Mouse (Mus musculus) embryonic facial prominence, embryonic 11.5 days (tissue): ENCODE data around the gene Iqce. TPM values are rescaled to one million over a fixed set of nuclear protein-coding genes. Genes with fewer than 3 reads are reported as not detected.

Experiments
- ATAC-seq: fragments of 200-750 bp; cut with Nextera tagmentation; replicated peaks from 2 replicates; pipeline ENCODE4 v1.8.0; 2017; ENCODE audit warnings: low read depth; ENCODE audit not compliant: insufficient number of reproducible peaks, low FRiP score, low TSS enrichment
- DNase-seq: peaks from one replicate; pipeline ENCODE4 v3.0.0-alpha.2; 2015; ENCODE audit warnings: low spot score
- H3K27ac ChIP-seq: fragments of 300-500 bp; sonication (generic); replicated peaks from 2 replicates; pipeline ENCODE4 v1.5.1; 2014; ENCODE audit warnings: mild to moderate bottlenecking, low read depth, low read length, control low read depth
- H3K27me3 ChIP-seq: fragments of 300-500 bp; sonication (generic); 2 replicates; pipeline ENCODE4 v1.6.1; 2014; ENCODE audit warnings: mild to moderate bottlenecking, low read length, moderate library complexity, mixed read lengths; ENCODE audit not compliant: control insufficient read depth, insufficient read depth
- H3K36me3 ChIP-seq: fragments of 300-500 bp; sonication (generic); replicated peaks from 2 replicates; pipeline ENCODE4 v1.6.1; 2014; ENCODE audit warnings: low read depth, mild to moderate bottlenecking, low read length, moderate library complexity, mixed read lengths; ENCODE audit not compliant: control insufficient read depth, insufficient read depth
- H3K4me1 ChIP-seq: fragments of 300-500 bp; sonication (generic); 2 replicates; pipeline ENCODE4 v1.6.1; 2014; ENCODE audit warnings: low read length, mixed read lengths; ENCODE audit not compliant: control insufficient read depth, insufficient read depth
- H3K4me2 ChIP-seq: fragments of 300-500 bp; sonication (generic); 2 replicates; pipeline ENCODE4 v1.6.1; 2014; ENCODE audit warnings: low read depth, mild to moderate bottlenecking, control low read depth, low read length, moderate library complexity
- H3K4me3 ChIP-seq: fragments of 300-500 bp; sonication (generic); 2 replicates; pipeline ENCODE4 v1.5.1; 2014; ENCODE audit warnings: low read depth, low read length, control low read depth
- H3K9ac ChIP-seq: fragments of 300-500 bp; sonication (generic); replicated peaks from 2 replicates; pipeline ENCODE4 v1.6.1; 2014; ENCODE audit warnings: mild to moderate bottlenecking, control low read depth, low read length
- H3K9me3 ChIP-seq: fragments of 300-500 bp; sonication (generic); replicated peaks from 2 replicates; pipeline ENCODE4 v1.6.1; 2016; ENCODE audit warnings: mild to moderate bottlenecking, low read length, inconsistent platforms, mixed read lengths; ENCODE audit not compliant: control insufficient read depth
- WGBS: fragments of 180-500 bp; shearing (Covaris S2); extraction: QIAGEN DNeasy Blood & Tissue Kit; methylation state at CpG from one replicate; pipeline ENCODE4 v1.1.7; 2014; 5-methylcytosine and 5-hydroxymethylcytosine counted together
- polyA plus RNA-seq: library from polyadenylated mRNA; unstranded; fragments of >200 nt; fragmentation: Nextera tagmentation; extraction: Ambion mirVana; gene quantifications from 2 replicates; pipeline ENCODE4 v1.2.1, GENCODE M21; 2014

Iqce gene
- polyA plus RNA-seq, 1 experiment from 2014 or later: 13.5 TPM

- no peak overlapping the region for H3K27ac ChIP-seq
- H3K4me1 ChIP-seq: no peaks in the 10 kb centered on the region
- ATAC-seq (no peak), DNase-seq (no peak)
- H3K9ac ChIP-seq: no peak overlapping the region
- H3K36me3 ChIP-seq: peaks cover 54% of the 10 kb centered on the region
- H3K27me3 ChIP-seq: no peaks in the 10 kb centered on the region
- no peak overlapping the region for H3K4me3 ChIP-seq
- WGBS: 96% methylated on average over 9 of the region's 9 CpGs
- no peak overlapping the region for H3K4me2 ChIP-seq
- no peaks in the 10 kb centered on the region; the same call in 1 of the 2 replicates for H3K9me3 ChIP-seq
Observed at GRCm38 (mm10) chr5:140628995-140629394, 73.2 kb downstream of the Iqce start.

GRCm38 (mm10) chr5:140627580-140627979 lies 74.6 kb downstream of the Iqce start:
- Histone ChIP-seq H3K9ac (no peak overlapping the region), H3K27me3 (no peaks in the 10 kb centered on the region), H3K4me1 (no peaks in the 10 kb centered on the region), H3K4me3 (no peak overlapping the region), H3K27ac (no peak overlapping the region), H3K36me3 (peaks cover 53% of the 10 kb centered on the region), H3K4me2 (no peak overlapping the region), H3K9me3 (no peaks in the 10 kb centered on the region; the same call in 1 of the 2 replicates)
- ATAC-seq: no peak
- DNase-seq: no peak
- WGBS: 94% methylated on average over 5 of the region's 5 CpGs

- H3K27me3 ChIP-seq: no peaks in the 10 kb centered on the region
- DNase-seq (no peak), ATAC-seq (no peak)
- 89% methylated on average over 13 of the region's 13 CpGs for WGBS
- no peaks in the 10 kb centered on the region for H3K4me1 ChIP-seq
- H3K36me3 ChIP-seq: peaks cover 53% of the 10 kb centered on the region
- H3K9ac ChIP-seq: no peak overlapping the region
- no peak overlapping the region for H3K27ac ChIP-seq
- no peak overlapping the region for H3K4me3 ChIP-seq
- H3K4me2 ChIP-seq: no peak overlapping the region
- H3K9me3 ChIP-seq: no peaks in the 10 kb centered on the region; the same call in 1 of the 2 replicates
Observed at GRCm38 (mm10) chr5:140624961-140625360, 77.2 kb downstream of the Iqce start.

GRCm38 (mm10) chr5:140624238-140624637 lies 77.9 kb downstream of the Iqce start:
- WGBS: 92% methylated on average over 5 of the region's 5 CpGs
- H3K4me2 ChIP-seq: no peak overlapping the region
- ATAC-seq (no peak), DNase-seq (no peak)
- H3K4me1 ChIP-seq: no peaks in the 10 kb centered on the region
- H3K27me3 ChIP-seq: no peaks in the 10 kb centered on the region
- peaks cover 48% of the 10 kb centered on the region for H3K36me3 ChIP-seq
- H3K9ac ChIP-seq: no peak overlapping the region
- no peak overlapping the region for H3K4me3 ChIP-seq
- H3K27ac ChIP-seq: no peak overlapping the region
- no peaks in the 10 kb centered on the region; the same call in 1 of the 2 replicates for H3K9me3 ChIP-seq

GRCm38 (mm10) chr5:140623791-140624190 lies 78.4 kb downstream of the Iqce start:
- 65% methylated on average over 4 of the region's 4 CpGs for WGBS
- no peaks in the 10 kb centered on the region for H3K27me3 ChIP-seq

GRCm38 (mm10) chr5:140622978-140623670 lies 79.1 kb downstream of the Iqce start:
- H3K27me3 ChIP-seq: no peaks in the 10 kb centered on the region
- H3K4me3 ChIP-seq: no peak overlapping the region
- H3K36me3 ChIP-seq: peaks cover 37% of the 10 kb centered on the region
- no peaks in the 10 kb centered on the region; the same call in 1 of the 2 replicates for H3K9me3 ChIP-seq
- no peak for ATAC-seq
- DNase-seq: no peak
- 95% methylated on average over 23 of the region's 23 CpGs for WGBS
- H3K9ac ChIP-seq: no peak overlapping the region
- no peaks in the 10 kb centered on the region for H3K4me1 ChIP-seq
- no peak overlapping the region for H3K27ac ChIP-seq
- no peak overlapping the region for H3K4me2 ChIP-seq

More at GRCm38 (mm10) chr5:140623791-140624190, 78.4 kb downstream of the Iqce start:
- Histone ChIP-seq H3K9ac (no peak overlapping the region), H3K36me3 (peaks cover 44% of the 10 kb centered on the region), H3K4me3 (no peak overlapping the region), H3K4me2 (no peak overlapping the region), H3K4me1 (no peaks in the 10 kb centered on the region), H3K9me3 (no peaks in the 10 kb centered on the region; the same call in 1 of the 2 replicates), H3K27ac (no peak overlapping the region)
- ATAC-seq (no peak), DNase-seq (no peak)

- H3K36me3 ChIP-seq: peaks cover 26% of the 10 kb centered on the region
- H3K9me3 ChIP-seq: no peaks in the 10 kb centered on the region
- ATAC-seq (no peak), DNase-seq (no peak)
- H3K27me3 ChIP-seq: no peaks in the 10 kb centered on the region
- H3K27ac ChIP-seq: no peak overlapping the region
- H3K4me3 ChIP-seq: no peak overlapping the region
- H3K9ac ChIP-seq: no peak overlapping the region
- no peaks in the 10 kb centered on the region for H3K4me1 ChIP-seq
- H3K4me2 ChIP-seq: no peak overlapping the region
- 71% methylated on average over 10 of the region's 10 CpGs for WGBS
Observed at GRCm38 (mm10) chr5:140621517-140621916, 80.7 kb downstream of the Iqce start.

- Histone ChIP-seq H3K4me1 (no peaks in the 10 kb centered on the region), H3K27ac (no peak overlapping the region), H3K9me3 (no peaks in the 10 kb centered on the region), H3K4me3 (no peak overlapping the region), H3K9ac (no peak overlapping the region), H3K36me3 (peaks cover 26% of the 10 kb centered on the region), H3K4me2 (no peak overlapping the region), H3K27me3 (no peaks in the 10 kb centered on the region)
- ATAC-seq (no peak), DNase-seq (no peak)
- WGBS: 59% methylated on average over 9 of the region's 9 CpGs
Observed at GRCm38 (mm10) chr5:140621092-140621491, 81.1 kb downstream of the Iqce start.
